ENCODE assay signal across 8 mouse cellular contexts in the genomic region with DNA sequence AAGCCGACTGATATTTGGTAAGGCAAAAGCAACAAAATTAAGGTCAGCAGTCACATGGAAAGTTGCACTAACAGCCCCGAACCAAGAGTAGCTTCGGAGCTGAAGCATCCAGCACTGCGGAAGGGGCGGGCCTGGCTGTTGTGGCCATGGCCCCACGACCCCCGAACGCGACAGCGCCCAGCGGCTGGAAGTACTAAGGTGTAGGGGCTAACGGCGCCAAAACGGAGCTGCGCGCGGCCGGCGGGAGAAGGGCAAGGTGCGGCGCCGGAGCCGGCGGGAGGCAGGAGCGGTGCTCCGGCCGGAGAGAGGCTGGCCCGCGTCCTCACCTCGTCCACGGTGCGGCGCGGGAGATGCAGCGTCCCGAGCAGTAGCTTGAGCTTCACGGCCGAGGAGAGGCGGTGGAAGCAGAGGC. TPM values are rescaled to one million over a fixed set of nuclear protein-coding genes. Genes with fewer than 3 reads are reported as not detected.
DNase-seq lines count a peak whose midpoint lies in the region; ATAC-seq and TF ChIP-seq lines count a peak whose summit lies in the region.

No protein-coding gene starts in this region.

- peaks cover 52% of the 10 kb centered on the region for H3K36me3 ChIP-seq in heart, embryonic 13.5 days
- peaks cover 46% of the 10 kb centered on the region for H3K36me3 ChIP-seq in G1E (replicated peaks)
- peaks cover 10% of the 10 kb centered on the region for H3K36me3 ChIP-seq in forebrain, embryonic 12.5 days (replicated peaks)
- peaks cover 19% of the 10 kb centered on the region for H3K36me3 ChIP-seq in limb, embryonic 13.5 days
- H3K36me3 ChIP-seq in neural tube, embryonic 15.5 days, result 0 out of 2 replicates have a peak, but pooled peaks cover 8% of the 10 kb centered on the region

- peak overlapping the region; percentile 96 for H3K9ac ChIP-seq in heart, embryonic 13.5 days
- peak overlapping the region; percentile 80 for H3K9ac ChIP-seq in forebrain, embryonic 12.5 days
- H3K9ac ChIP-seq in limb, embryonic 13.5 days, result peak overlapping the region; percentile 94
- peak overlapping the region; percentile 82 for H3K9ac ChIP-seq in neural tube, embryonic 15.5 days (replicated peaks)

- TF ChIP-seq CTCF in G1E (IDR thresholded peaks at IDR 0.05; ENCODE audit: low read depth, low read length), result no peak

- intact Hi-C loops in heart, postnatal 25 days (cut with DNase I), result loop anchor here (10.0 kb wide), 2 partner anchors 151 to 281 kb away; a partner anchor contains a TSS

- WGBS in heart, embryonic 13.5 days, result 0% methylated on average over 39 of the region's 39 CpGs
- under 1% methylated on average over 39 of the region's 39 CpGs for WGBS in forebrain, embryonic 12.5 days
- WGBS in limb, embryonic 13.5 days, result under 1% methylated on average over 37 of the region's 39 CpGs
- under 1% methylated on average over 39 of the region's 39 CpGs for WGBS in neural tube, embryonic 15.5 days

- H3K4me2 ChIP-seq in heart, embryonic 13.5 days, result peak overlapping the region; percentile 79
- H3K4me2 ChIP-seq in forebrain, embryonic 12.5 days, result peak overlapping the region; percentile 61
- peak overlapping the region; percentile 69 for H3K4me2 ChIP-seq in limb, embryonic 13.5 days (replicated peaks)
- H3K4me2 ChIP-seq in neural tube, embryonic 15.5 days, result peak overlapping the region; percentile 70

- peak overlapping the region; percentile 95 for H3K27ac ChIP-seq in heart, embryonic 13.5 days (replicated peaks)
- H3K27ac ChIP-seq in forebrain, embryonic 12.5 days, result peak overlapping the region; percentile 93
- H3K27ac ChIP-seq in limb, embryonic 13.5 days, result peak overlapping the region; percentile 92
- H3K27ac ChIP-seq in neural tube, embryonic 15.5 days (replicated peaks), result peak overlapping the region; percentile 93

- H3K9me3 ChIP-seq in heart, embryonic 13.5 days, result no peaks in the 10 kb centered on the region; the same call in 1 of the 2 replicates
- H3K9me3 ChIP-seq in G1E (replicated peaks), result peaks cover 11% of the 10 kb centered on the region
- peaks cover 11% of the 10 kb centered on the region; the same call in 1 of the 2 replicates for H3K9me3 ChIP-seq in forebrain, embryonic 12.5 days
- H3K9me3 ChIP-seq in limb, embryonic 13.5 days, result peaks cover 12% of the 10 kb centered on the region
- no peaks in the 10 kb centered on the region for H3K9me3 ChIP-seq in neural tube, embryonic 15.5 days (replicated peaks)

- DNase-seq in heart, postnatal 25 days (ENCODE audit: low spot score), result no peak
- peak; percentile 11 for DNase-seq in G1E (ENCODE audit: low spot score)
- DNase-seq in urinary bladder, postnatal 14 days (ENCODE audit: low spot score), result no peak
- no peak for DNase-seq in frontal cortex, postnatal 36 days (ENCODE audit: low spot score in 2 of 2)

- H3K27me3 ChIP-seq in heart, embryonic 13.5 days (replicated peaks), result no peaks in the 10 kb centered on the region
- no peaks in the 10 kb centered on the region for H3K27me3 ChIP-seq in G1E (ENCODE audit: insufficient read depth, low read length)
- no peaks in the 10 kb centered on the region for H3K27me3 ChIP-seq in forebrain, embryonic 12.5 days
- no peaks in the 10 kb centered on the region for H3K27me3 ChIP-seq in limb, embryonic 13.5 days
- no peaks in the 10 kb centered on the region for H3K27me3 ChIP-seq in neural tube, embryonic 15.5 days (replicated peaks)

- peak overlapping the region; percentile 97 for H3K4me3 ChIP-seq in heart, embryonic 13.5 days
- H3K4me3 ChIP-seq in G1E (ENCODE audit: low read depth, low read length), result peak overlapping the region; percentile 99
- peak overlapping the region; percentile 83 for H3K4me3 ChIP-seq in forebrain, embryonic 12.5 days (replicated peaks)
- peak overlapping the region; percentile 86 for H3K4me3 ChIP-seq in limb, embryonic 13.5 days
- peak overlapping the region; percentile 74 for H3K4me3 ChIP-seq in neural tube, embryonic 15.5 days (replicated peaks)

- peak; percentile 47; the same call in 1 of the 2 replicates for ATAC-seq in heart, embryonic 13.5 days (ENCODE audit: extremely low read depth, insufficient number of reproducible peaks, low FRiP score, low TSS enrichment)
- ATAC-seq in G1E (ENCODE audit: extremely low read depth, insufficient number of reproducible peaks, low FRiP score, poor library complexity, severe bottlenecking), result no peak
- peak; percentile 60 for ATAC-seq in forebrain, embryonic 12.5 days (ENCODE audit: low FRiP score)
- ATAC-seq in limb, embryonic 13.5 days (ENCODE audit: low FRiP score, low read depth), result peak; percentile 53
- peak; percentile 62 for ATAC-seq in neural tube, embryonic 15.5 days (ENCODE audit: low FRiP score)

- H3K4me1 ChIP-seq in heart, embryonic 13.5 days, result peaks cover 31% of the 10 kb centered on the region
- H3K4me1 ChIP-seq in G1E (ENCODE audit: insufficient read depth, low read depth, low read length), result peaks cover 44% of the 10 kb centered on the region
- H3K4me1 ChIP-seq in forebrain, embryonic 12.5 days, result peaks cover 33% of the 10 kb centered on the region
- peaks cover 25% of the 10 kb centered on the region for H3K4me1 ChIP-seq in limb, embryonic 13.5 days
- H3K4me1 ChIP-seq in neural tube, embryonic 15.5 days, result peaks cover 26% of the 10 kb centered on the region

RNA-seq across cellular contexts. Expression of a gene that starts 0.5 kb away (rescaled TPM):
- 33.3 and 33.5 TPM in 2 replicates for polyA plus RNA-seq in heart, embryonic 13.5 days (2015; fragmentation: Nextera tagmentation; extraction: Ambion mirVana)
- total RNA-seq in heart, postnatal 25 days (2021), result 10 to 100 TPM; 10.1 to 10.2 TPM
- total RNA-seq in G1E (2014; fragmentation: Nextera tagmentation) (41.2 and 46.7 TPM in 2 replicates), G1E (2017) (26.9 and 28.7 TPM in 2 replicates)
- 62.5 and 81.6 TPM in 2 replicates for polyA plus RNA-seq in G1E (2012)
- 63.7 and 73.8 TPM in 2 replicates for polyA plus RNA-seq in forebrain, embryonic 12.5 days (2016; fragmentation: Nextera tagmentation; extraction: Ambion mirVana)
- 64.7 and 70.5 TPM in 2 replicates for polyA plus RNA-seq in limb, embryonic 13.5 days (2015; fragmentation: Nextera tagmentation; extraction: Ambion mirVana)
- polyA plus RNA-seq in neural tube, embryonic 15.5 days (2015; fragmentation: Nextera tagmentation; extraction: Ambion mirVana), result 33.8 and 43.9 TPM in 2 replicates

RNA-seq across cellular contexts. Expression of a gene that starts 47.5 kb away (rescaled TPM):
- 81.5 and 82.8 TPM in 2 replicates for polyA plus RNA-seq in heart, embryonic 13.5 days (2015; fragmentation: Nextera tagmentation; extraction: Ambion mirVana)
- 1 to 10 TPM; 2.8 to 3.1 TPM for total RNA-seq in heart, postnatal 25 days (2021)
- total RNA-seq in G1E (2014; fragmentation: Nextera tagmentation) (not detected in 2 replicates), G1E (2017) (not detected in 2 replicates)
- polyA plus RNA-seq in G1E (2012), result not detected in 2 replicates
- polyA plus RNA-seq in forebrain, embryonic 12.5 days (2016; fragmentation: Nextera tagmentation; extraction: Ambion mirVana), result 387 and 405 TPM in 2 replicates
- polyA plus RNA-seq in limb, embryonic 13.5 days (2015; fragmentation: Nextera tagmentation; extraction: Ambion mirVana), result 136 and 151 TPM in 2 replicates
- 459 and 621 TPM in 2 replicates for polyA plus RNA-seq in neural tube, embryonic 15.5 days (2015; fragmentation: Nextera tagmentation; extraction: Ambion mirVana)

Comparison
In these comparisons a context has a peak if more than half of its experiments do, and no peak if none do; other contexts are left out.
1. RNA of a gene that starts 47.5 kb away (polyA plus RNA-seq): 459 to 621 TPM in neural tube, embryonic 15.5 days, 387 to 405 TPM in forebrain, embryonic 12.5 days, 136 to 151 TPM in limb, embryonic 13.5 days and 81.5 to 82.8 TPM in heart, embryonic 13.5 days; not detected in G1E; every median in the first group is over 10 times any median in the second.
2. Peak in every context shown above with its lines, with median percentiles within 50 percentile points of each other: H3K27ac ChIP-seq, H3K4me2 ChIP-seq, H3K4me3 ChIP-seq and H3K9ac ChIP-seq.